26 mouse cellular contexts compared by ENCODE assay signal in the genomic region with DNA sequence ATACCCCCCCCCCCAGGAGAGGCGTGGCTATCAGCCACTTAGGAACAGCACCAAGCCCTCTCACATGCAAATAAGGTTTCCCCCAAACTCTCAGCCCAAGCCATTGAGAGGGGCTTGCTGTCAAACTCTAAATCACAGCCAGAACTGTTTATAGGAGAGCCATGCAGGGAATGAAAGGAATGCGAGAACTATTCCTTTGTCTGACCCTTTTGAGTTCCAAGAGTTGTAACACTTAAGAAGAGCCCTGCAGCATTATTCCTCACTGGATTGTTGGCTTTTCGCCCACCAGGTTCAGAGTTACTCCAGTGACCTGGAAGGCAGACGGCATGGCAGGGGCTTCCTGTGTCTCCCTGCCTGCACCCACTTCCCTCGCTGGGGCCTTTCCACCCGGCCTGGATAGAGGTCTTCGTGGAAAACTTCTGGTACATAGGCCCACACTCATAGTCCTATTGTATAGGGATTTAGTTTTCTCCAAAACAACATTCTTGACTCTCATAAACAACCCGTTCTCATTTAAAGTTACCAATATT. TPM values are rescaled to one million over a fixed set of nuclear protein-coding genes. Genes with fewer than 3 reads are reported as not detected.
DNase-seq lines count a peak whose midpoint lies in the region; ATAC-seq lines count a peak whose summit lies in the region.
"Had no signal": no experiment of that assay in that cellular context is flagged by ENCODE, and none has a peak within 500 bp of the region (broad histone marks: within the 10 kb centered on the region; RNA-seq: fewer than 3 reads in every experiment).

No protein-coding gene starts in this region.

- peak; percentile 7 for DNase-seq in embryo, embryonic 10.5 days (ENCODE audit: low spot score)
- DNase-seq in adrenal gland, postnatal 25 days: no peak
- DNase-seq in kidney, adult 18-20 months: no peak
- DNase-seq: adrenal gland, postnatal 36 days; cerebellum, adult 8-10 months; gastrocnemius, postnatal 14 days; kidney, postnatal 25 days; right cerebral cortex, postnatal 25 days; thymus, postnatal 36 days had no signal

- H3K27me3 ChIP-seq in heart, embryonic 15.5 days: no peaks in the 10 kb centered on the region
- H3K27me3 ChIP-seq in heart, embryonic 12.5 days (replicated peaks): no peaks in the 10 kb centered on the region
- no peaks in the 10 kb centered on the region for H3K27me3 ChIP-seq in neural tube, embryonic 12.5 days (replicated peaks)
- no peaks in the 10 kb centered on the region for H3K27me3 ChIP-seq in neural tube, embryonic 15.5 days (replicated peaks)
- H3K27me3 ChIP-seq: hindbrain, embryonic 13.5 days; intestine, embryonic 15.5 days; lung, embryonic 15.5 days had no signal

- peak overlapping the region; percentile 32; the same call in 1 of the 2 replicates for H3K4me2 ChIP-seq in heart, embryonic 15.5 days
- no peak overlapping the region; the same call in 1 of the 2 replicates for H3K4me2 ChIP-seq in heart, embryonic 12.5 days
- no peak overlapping the region for H3K4me2 ChIP-seq in neural tube, embryonic 12.5 days (replicated peaks)
- H3K4me2 ChIP-seq in neural tube, embryonic 15.5 days: no peak overlapping the region
- H3K4me2 ChIP-seq: hindbrain, embryonic 13.5 days; intestine, embryonic 15.5 days; lung, embryonic 15.5 days; midbrain, embryonic 11.5 days had no signal

- H3K9ac ChIP-seq in heart, embryonic 15.5 days: no peak overlapping the region
- H3K9ac ChIP-seq in heart, embryonic 12.5 days: no peak overlapping the region
- no peak overlapping the region for H3K9ac ChIP-seq in neural tube, embryonic 12.5 days
- no peak overlapping the region for H3K9ac ChIP-seq in neural tube, embryonic 15.5 days (replicated peaks)
- H3K9ac ChIP-seq: hindbrain, embryonic 13.5 days; intestine, embryonic 15.5 days; liver, embryonic 14.5 days; lung, embryonic 15.5 days had no signal

- no peaks in the 10 kb centered on the region for H3K9me3 ChIP-seq in heart, embryonic 15.5 days (replicated peaks)
- H3K9me3 ChIP-seq in heart, embryonic 12.5 days (replicated peaks): no peaks in the 10 kb centered on the region
- no peaks in the 10 kb centered on the region for H3K9me3 ChIP-seq in neural tube, embryonic 12.5 days
- H3K9me3 ChIP-seq in neural tube, embryonic 15.5 days (replicated peaks): no peaks in the 10 kb centered on the region
- H3K9me3 ChIP-seq: forebrain, embryonic 10.5 days; heart, embryonic 10.5 days; hindbrain, embryonic 13.5 days; intestine, embryonic 15.5 days; lung, embryonic 15.5 days had no signal

- H3K36me3 ChIP-seq in heart, embryonic 15.5 days: no peaks in the 10 kb centered on the region
- H3K36me3 ChIP-seq in heart, embryonic 12.5 days: no peaks in the 10 kb centered on the region
- no peaks in the 10 kb centered on the region for H3K36me3 ChIP-seq in neural tube, embryonic 12.5 days
- no peaks in the 10 kb centered on the region for H3K36me3 ChIP-seq in neural tube, embryonic 15.5 days
- H3K36me3 ChIP-seq: forebrain, embryonic 10.5 days; heart, embryonic 10.5 days; hindbrain, embryonic 13.5 days; intestine, embryonic 15.5 days; lung, embryonic 15.5 days had no signal

- 20% methylated on average over 8 of the region's 8 CpGs for WGBS in heart, embryonic 15.5 days
- 23% methylated on average over 8 of the region's 8 CpGs for WGBS in heart, embryonic 12.5 days
- 14% methylated on average over 8 of the region's 8 CpGs for WGBS in neural tube, embryonic 12.5 days
- WGBS in neural tube, embryonic 15.5 days: 13% methylated on average over 8 of the region's 8 CpGs

- ATAC-seq in heart, embryonic 15.5 days (replicated peaks; ENCODE audit: insufficient number of reproducible peaks, insufficient read depth, low FRiP score, low read depth): no peak
- ATAC-seq in heart, embryonic 12.5 days (ENCODE audit: insufficient number of reproducible peaks, low FRiP score): no peak
- peak; percentile 56; the same call in 1 of the 2 replicates for ATAC-seq in neural tube, embryonic 12.5 days (ENCODE audit: low FRiP score, low read depth)
- ATAC-seq in neural tube, embryonic 15.5 days (ENCODE audit: low FRiP score): no peak
- ATAC-seq: intestine, embryonic 15.5 days had no signal

- H3K27ac ChIP-seq in heart, embryonic 15.5 days: no peak overlapping the region
- H3K27ac ChIP-seq in heart, embryonic 12.5 days (ENCODE audit: poor library complexity, severe bottlenecking): no peak overlapping the region
- no peak overlapping the region for H3K27ac ChIP-seq in neural tube, embryonic 12.5 days
- H3K27ac ChIP-seq in neural tube, embryonic 15.5 days (replicated peaks): no peak overlapping the region
- H3K27ac ChIP-seq: forebrain, embryonic 10.5 days; heart, embryonic 10.5 days; hindbrain, embryonic 13.5 days; intestine, embryonic 15.5 days; liver, embryonic 14.5 days; lung, embryonic 15.5 days; macrophage had no signal

- H3K4me3 ChIP-seq in heart, embryonic 15.5 days: no peak overlapping the region
- no peak overlapping the region for H3K4me3 ChIP-seq in heart, embryonic 12.5 days
- no peak overlapping the region for H3K4me3 ChIP-seq in neural tube, embryonic 12.5 days
- H3K4me3 ChIP-seq in neural tube, embryonic 15.5 days (replicated peaks): no peak overlapping the region
- H3K4me3 ChIP-seq: forebrain, embryonic 10.5 days; heart, embryonic 10.5 days; hindbrain, embryonic 13.5 days; intestine, embryonic 15.5 days; lung, embryonic 15.5 days had no signal

- H3K4me1 ChIP-seq in heart, embryonic 15.5 days (replicated peaks): no peaks in the 10 kb centered on the region
- H3K4me1 ChIP-seq in heart, embryonic 12.5 days (replicated peaks): no peaks in the 10 kb centered on the region
- no peaks in the 10 kb centered on the region for H3K4me1 ChIP-seq in neural tube, embryonic 12.5 days
- H3K4me1 ChIP-seq in neural tube, embryonic 15.5 days: no peaks in the 10 kb centered on the region
- H3K4me1 ChIP-seq: heart, embryonic 10.5 days; hindbrain, embryonic 13.5 days; intestine, embryonic 15.5 days; lung, embryonic 15.5 days had no signal

RNA-seq across cellular contexts. Expression of gene Olfr126, which starts 22.5 kb away (rescaled TPM):
- polyA plus RNA-seq in heart, embryonic 15.5 days (2015; fragmentation: Nextera tagmentation; extraction: Ambion mirVana): not detected in 2 replicates
- polyA plus RNA-seq in heart, embryonic 12.5 days (2016; fragmentation: Nextera tagmentation; extraction: Ambion mirVana): not detected in 2 replicates
- not detected in 2 replicates for polyA plus RNA-seq in neural tube, embryonic 12.5 days (2016; fragmentation: Nextera tagmentation; extraction: Ambion mirVana)
- not detected in 2 replicates for polyA plus RNA-seq in neural tube, embryonic 15.5 days (2015; fragmentation: Nextera tagmentation; extraction: Ambion mirVana)
- not detected in 2 replicates for total RNA-seq in adrenal gland, postnatal 25 days (2021)
- total RNA-seq: adrenal gland, postnatal 36 days; gastrocnemius, postnatal 14 days; layer of hippocampus, adult 8-10 months; left cerebral cortex, postnatal 25 days had no signal
- polyA plus RNA-seq: forebrain, embryonic 10.5 days; heart, embryonic 10.5 days; hindbrain, embryonic 13.5 days; intestine, embryonic 15.5 days; limb, embryonic 14.5 days; liver, embryonic 14.5 days; lung, embryonic 15.5 days; macrophage; midbrain, embryonic 11.5 days; spleen, adult 2 months; stomach, embryonic 14.5 days had no signal

RNA-seq across cellular contexts. Expression of gene Olfr127, which starts 30.5 kb away (rescaled TPM):
- polyA plus RNA-seq in heart, embryonic 15.5 days (2015; fragmentation: Nextera tagmentation; extraction: Ambion mirVana): not detected in 2 replicates
- not detected in 2 replicates for polyA plus RNA-seq in heart, embryonic 12.5 days (2016; fragmentation: Nextera tagmentation; extraction: Ambion mirVana)
- not detected in 2 replicates for polyA plus RNA-seq in neural tube, embryonic 12.5 days (2016; fragmentation: Nextera tagmentation; extraction: Ambion mirVana)
- not detected in 2 replicates for polyA plus RNA-seq in neural tube, embryonic 15.5 days (2015; fragmentation: Nextera tagmentation; extraction: Ambion mirVana)
- total RNA-seq in adrenal gland, postnatal 25 days (2021): not detected in 2 replicates
- total RNA-seq: adrenal gland, postnatal 36 days; gastrocnemius, postnatal 14 days; layer of hippocampus, adult 8-10 months; left cerebral cortex, postnatal 25 days had no signal
- polyA plus RNA-seq: forebrain, embryonic 10.5 days; heart, embryonic 10.5 days; hindbrain, embryonic 13.5 days; intestine, embryonic 15.5 days; limb, embryonic 14.5 days; liver, embryonic 14.5 days; lung, embryonic 15.5 days; macrophage; midbrain, embryonic 11.5 days; spleen, adult 2 months; stomach, embryonic 14.5 days had no signal

RNA-seq across cellular contexts. Expression of gene Olfr125, which starts 37.0 kb away (rescaled TPM):
- not detected in 2 replicates for polyA plus RNA-seq in heart, embryonic 15.5 days (2015; fragmentation: Nextera tagmentation; extraction: Ambion mirVana)
- polyA plus RNA-seq in heart, embryonic 12.5 days (2016; fragmentation: Nextera tagmentation; extraction: Ambion mirVana): not detected in 2 replicates
- not detected in 2 replicates for polyA plus RNA-seq in neural tube, embryonic 12.5 days (2016; fragmentation: Nextera tagmentation; extraction: Ambion mirVana)
- polyA plus RNA-seq in neural tube, embryonic 15.5 days (2015; fragmentation: Nextera tagmentation; extraction: Ambion mirVana): not detected in 2 replicates
- total RNA-seq in adrenal gland, postnatal 25 days (2021): not detected in 2 replicates
- total RNA-seq: adrenal gland, postnatal 36 days; gastrocnemius, postnatal 14 days; layer of hippocampus, adult 8-10 months; left cerebral cortex, postnatal 25 days had no signal
- polyA plus RNA-seq: forebrain, embryonic 10.5 days; heart, embryonic 10.5 days; hindbrain, embryonic 13.5 days; intestine, embryonic 15.5 days; limb, embryonic 14.5 days; liver, embryonic 14.5 days; lung, embryonic 15.5 days; macrophage; midbrain, embryonic 11.5 days; spleen, adult 2 months; stomach, embryonic 14.5 days had no signal

RNA-seq across cellular contexts. Expression of gene Olfr128, which starts 50.6 kb away (rescaled TPM):
- polyA plus RNA-seq in heart, embryonic 15.5 days (2015; fragmentation: Nextera tagmentation; extraction: Ambion mirVana): not detected in 2 replicates
- not detected in 2 replicates for polyA plus RNA-seq in heart, embryonic 12.5 days (2016; fragmentation: Nextera tagmentation; extraction: Ambion mirVana)
- polyA plus RNA-seq in neural tube, embryonic 12.5 days (2016; fragmentation: Nextera tagmentation; extraction: Ambion mirVana): not detected in 2 replicates
- not detected in 2 replicates for polyA plus RNA-seq in neural tube, embryonic 15.5 days (2015; fragmentation: Nextera tagmentation; extraction: Ambion mirVana)
- total RNA-seq in adrenal gland, postnatal 25 days (2021): not detected in 2 replicates
- total RNA-seq: adrenal gland, postnatal 36 days; gastrocnemius, postnatal 14 days; layer of hippocampus, adult 8-10 months; left cerebral cortex, postnatal 25 days had no signal
- polyA plus RNA-seq: forebrain, embryonic 10.5 days; heart, embryonic 10.5 days; hindbrain, embryonic 13.5 days; intestine, embryonic 15.5 days; limb, embryonic 14.5 days; liver, embryonic 14.5 days; lung, embryonic 15.5 days; macrophage; midbrain, embryonic 11.5 days; spleen, adult 2 months; stomach, embryonic 14.5 days had no signal
